Mouse (Mus musculus): ENCODE measurements at regions not wholly inside any gene's neighbourhood (a gene's known extent, or its start where the extent isn't known, plus 50 kb on each side); places are given as distances from the start of the nearest gene placed in this dataset.

GRCm38 (mm10) chr14:58944958-58945357 is 197.7 kb downstream of the 1700129C05Rik start:
- no peak for TF ChIP-seq CHD2 (IDR thresholded peaks at IDR 0.05; ENCODE audit: low read length)
- no peak for TF ChIP-seq CTCF (IDR thresholded peaks at IDR 0.05 in 2 of 3, conservative IDR thresholded peaks at IDR 0.05 in 1 of 3; ENCODE audit: control insufficient read depth in 1 of 3, insufficient read depth in 1 of 3, low read depth in 2 of 3, low read length in 3 of 3, poor library complexity in 1 of 3, severe bottlenecking in 1 of 3)
- TF ChIP-seq USF1 (IDR thresholded peaks at IDR 0.05; ENCODE audit: low read depth, low read length), result no peak
- TF ChIP-seq ZMIZ1 (IDR thresholded peaks at IDR 0.05; ENCODE audit: low read depth, low read length), result no peak
- TF ChIP-seq MAZ (IDR thresholded peaks at IDR 0.05; ENCODE audit: low read depth, low read length), result no peak
- TF ChIP-seq TBP (IDR thresholded peaks at IDR 0.05; ENCODE audit: low read depth, low read length), result no peak
- TF ChIP-seq MYC (IDR thresholded peaks at IDR 0.05; ENCODE audit: low read depth, low read length), result no peak
- no peak for TF ChIP-seq POLR2A (IDR thresholded peaks at IDR 0.05; ENCODE audit: control insufficient read depth in 1 of 2, insufficient read depth in 1 of 2, low read depth in 1 of 2, low read length in 2 of 2, poor library complexity in 1 of 2)
- no peak for TF ChIP-seq RAD21 (IDR thresholded peaks at IDR 0.05; ENCODE audit: low read depth, low read length)

All from MEL (cell line).